Mouse (Mus musculus) T-helper 2 cell (primary cell): ENCODE data around the gene Pip4k2a.

Source experiments
- in situ Hi-C: fragments of 300-600 bp; cut with MboI, MseI; formaldehyde crosslinking; loops from one replicate; pipeline ENCODE4 v1.15.1; 2025; ENCODE audit warnings: high pct_unique_total_duplicates

Gene Pip4k2a

GRCm38 (mm10) chr2:18928597-18929257, 69.2 kb downstream of the Pip4k2a start:
- in situ Hi-C loops = no loop called here

DNA sequence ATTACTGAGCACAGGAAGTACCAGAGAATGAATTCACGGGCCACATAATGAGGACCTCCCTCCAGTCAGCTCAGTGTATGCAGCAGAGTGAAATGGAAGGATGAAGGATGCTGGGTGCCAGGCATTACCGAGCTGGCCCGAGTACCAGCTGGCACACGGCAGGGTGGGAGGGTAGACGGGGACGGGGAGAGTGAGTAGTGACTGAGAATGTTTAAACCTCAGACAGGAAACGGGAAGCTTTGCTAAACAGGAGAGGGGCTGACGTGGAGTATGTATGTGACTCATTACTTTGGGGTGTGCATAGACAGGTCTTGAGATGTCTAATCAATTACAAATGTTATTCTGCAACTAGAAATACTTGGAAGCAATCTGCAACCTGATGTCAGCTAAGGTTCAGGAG, 69.7 kb downstream of the Pip4k2a start:
- in situ Hi-C loops = no loop called here

DNA sequence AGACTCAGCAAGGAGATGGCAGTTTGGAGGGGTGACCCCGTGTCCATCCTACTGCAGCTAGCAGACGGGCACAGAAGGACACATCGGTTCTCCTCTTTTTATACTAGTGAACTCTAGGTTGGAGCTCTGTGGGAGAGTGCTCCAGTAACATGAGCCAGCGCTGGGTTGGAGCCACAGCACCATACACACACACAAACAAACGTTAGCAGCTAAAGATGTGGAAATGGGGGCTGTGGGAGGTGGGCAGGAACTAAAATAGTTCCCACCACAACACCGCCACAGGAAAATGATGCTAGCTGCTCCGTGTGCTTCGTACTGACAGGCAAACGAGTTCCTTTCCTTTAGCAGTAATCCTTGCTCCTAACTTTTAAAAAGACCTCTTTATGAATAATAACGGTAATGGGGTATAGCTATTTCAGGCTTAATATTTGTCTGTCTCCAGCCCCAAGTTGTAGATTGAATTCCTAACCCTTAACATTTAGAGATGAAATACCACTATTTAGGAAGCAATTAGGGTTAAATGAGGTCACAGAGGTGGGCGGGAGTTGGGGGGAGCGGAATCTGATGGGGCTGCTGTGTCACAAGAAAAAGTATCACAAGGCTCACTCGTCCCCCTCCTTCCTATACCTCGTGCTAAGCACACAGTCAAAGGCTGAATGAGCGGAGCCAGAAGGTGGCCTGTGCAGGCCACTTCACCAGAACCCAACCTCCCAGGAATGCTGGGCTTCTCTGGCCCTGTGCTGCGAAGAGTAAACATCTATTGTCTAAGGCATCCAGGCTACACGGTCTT, 73.9 kb downstream of the Pip4k2a start:
- in situ Hi-C loops = loop anchor here (25.0 kb wide), 1 partner anchor 713 kb away; no protein-coding TSS in a partner anchor

- in situ Hi-C loops = loop anchor here (25.0 kb wide), 1 partner anchor 714 kb away; no protein-coding TSS in a partner anchor
These were observed 74.8 kb downstream of the Pip4k2a start for GRCm38 (mm10) chr2:18923098-18923649.

DNA sequence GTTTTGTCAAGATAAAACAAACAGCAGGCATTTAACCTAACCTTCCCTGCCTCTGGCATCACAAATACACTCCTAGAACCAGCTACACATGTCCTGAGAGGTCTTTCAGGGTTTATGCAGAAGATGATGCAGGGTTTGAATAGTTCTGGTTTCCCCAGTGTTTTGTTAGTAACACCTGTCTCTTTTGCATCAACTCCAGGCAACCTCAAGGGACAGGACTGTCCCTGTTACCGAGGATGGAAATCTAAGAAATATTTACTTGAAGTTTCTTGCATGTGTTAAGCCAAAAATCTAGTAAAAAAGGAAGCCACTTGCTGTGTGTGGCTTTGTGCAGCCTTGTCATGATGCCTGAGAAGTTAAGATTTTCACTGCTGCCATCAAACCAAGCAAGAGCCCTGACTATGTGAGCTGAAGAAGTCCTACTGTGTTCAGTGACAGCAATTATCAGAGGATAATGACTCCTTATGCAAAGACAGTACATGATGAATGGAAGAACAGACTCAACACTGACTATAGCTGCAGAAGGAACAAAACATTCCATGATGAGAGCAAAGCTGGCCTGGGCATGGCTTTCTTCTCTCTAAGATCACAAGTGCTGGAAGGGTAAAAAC, 76.3 kb downstream of the Pip4k2a start:
- in situ Hi-C loops = loop anchor here (25.0 kb wide), 1 partner anchor 716 kb away; no protein-coding TSS in a partner anchor

DNA sequence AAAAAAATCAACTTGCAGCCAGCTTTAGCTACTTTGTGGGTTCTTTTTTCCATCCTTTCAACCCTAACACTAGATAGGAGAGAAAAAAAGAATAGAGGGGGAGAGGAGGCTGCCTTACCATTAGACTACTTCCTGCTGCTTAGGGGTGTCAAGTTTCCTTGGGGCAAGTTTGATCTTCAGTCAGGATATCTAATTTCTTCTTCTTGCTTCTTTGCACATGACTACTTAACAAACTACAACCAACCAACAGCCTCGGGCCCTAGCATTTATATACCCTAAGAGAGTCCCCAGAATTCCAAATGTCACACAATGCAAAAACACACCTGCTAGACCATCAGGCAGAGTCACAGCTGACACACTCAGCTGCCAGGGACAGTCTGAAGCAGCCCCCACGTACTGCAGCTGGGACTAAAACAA, 77.5 kb downstream of the Pip4k2a start:
- in situ Hi-C loops = loop anchor here (25.0 kb wide), 1 partner anchor 717 kb away; no protein-coding TSS in a partner anchor

GRCm38 (mm10) chr2:18919797-18920354, 78.0 kb downstream of the Pip4k2a start:
- in situ Hi-C loops = loop anchor here (5.0 to 25.0 kb wide), 2 partner anchors 37 to 717 kb away; no protein-coding TSS in a partner anchor

DNA sequence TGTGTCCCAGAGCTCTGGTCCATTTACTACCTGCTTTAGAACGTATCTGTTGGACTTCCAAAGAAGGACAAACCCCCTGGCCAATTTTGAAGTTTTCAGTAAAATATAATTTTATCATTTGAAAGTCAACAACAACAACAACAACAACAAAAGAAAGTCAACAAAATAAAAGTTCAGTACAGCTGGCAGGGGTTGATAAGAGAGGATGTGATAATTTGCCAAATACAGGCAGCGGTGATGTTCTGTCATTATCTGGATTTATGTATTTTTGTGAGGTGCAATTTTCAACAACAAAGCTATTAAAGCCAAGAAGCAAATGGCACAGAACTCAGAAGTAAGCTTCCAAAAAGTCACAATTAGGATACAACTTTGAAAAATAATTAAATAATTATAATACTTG, 80.1 kb downstream of the Pip4k2a start:
- in situ Hi-C loops = loop anchor here (5.0 to 25.0 kb wide), 2 partner anchors 39 to 719 kb away; no protein-coding TSS in a partner anchor

DNA sequence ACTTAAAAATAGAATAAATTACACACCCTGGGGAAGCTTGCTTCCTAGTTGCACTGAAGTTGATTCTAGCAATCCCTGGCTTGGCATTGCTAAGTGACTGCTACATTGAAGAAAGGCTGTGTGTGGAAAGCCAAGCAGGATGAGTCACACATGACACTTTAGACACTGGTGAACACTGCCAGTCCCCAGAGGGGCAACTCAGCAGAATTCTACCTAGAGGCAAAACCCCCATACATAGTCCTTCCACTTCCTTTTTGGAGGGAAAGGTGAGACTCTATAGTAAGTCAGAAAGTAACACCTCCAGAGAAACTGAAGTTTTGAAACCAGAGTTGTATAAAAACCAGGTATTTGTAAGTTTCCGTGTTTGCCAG, 80.6 kb downstream of the Pip4k2a start:
- in situ Hi-C loops = loop anchor here (5.0 to 25.0 kb wide), 2 partner anchors 40 to 720 kb away; no protein-coding TSS in a partner anchor

DNA sequence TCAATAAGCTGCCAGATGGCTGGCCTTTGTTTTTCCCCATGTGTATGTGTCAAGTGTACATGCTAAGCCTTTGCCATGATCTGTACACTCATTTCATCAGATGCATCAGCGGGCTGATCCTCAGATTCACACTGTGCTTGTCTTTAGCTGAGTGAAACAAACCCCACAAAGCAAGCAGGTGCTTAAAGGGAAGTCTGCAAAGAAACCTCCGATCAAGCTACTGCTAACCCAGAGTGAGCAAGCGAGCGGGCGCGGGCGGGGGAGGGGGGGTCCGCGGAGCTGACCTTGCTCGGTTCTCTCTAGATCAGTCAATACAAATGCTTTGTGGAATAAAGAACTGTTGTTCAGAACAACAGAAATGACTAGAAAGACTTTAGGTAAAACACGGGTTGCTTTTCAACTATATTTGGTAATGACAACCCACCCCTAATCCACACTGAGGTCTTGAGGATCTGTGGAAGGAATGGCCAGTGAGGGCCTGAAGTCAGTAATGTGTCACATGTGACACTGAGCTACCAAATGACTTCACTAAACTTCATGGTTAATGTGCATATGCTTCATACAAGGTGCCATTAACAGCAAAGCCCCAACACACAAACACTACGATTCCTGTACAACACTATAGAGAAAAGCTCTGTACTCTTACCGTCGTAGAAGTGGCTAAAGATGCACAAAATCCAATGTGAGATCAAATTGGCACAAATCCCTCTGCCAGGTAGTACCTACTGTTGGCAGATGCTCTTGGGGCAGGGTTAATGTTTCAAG, 81.1 kb downstream of the Pip4k2a start:
- in situ Hi-C loops = loop anchor here (5.0 to 25.0 kb wide), 2 partner anchors 41 to 721 kb away; no protein-coding TSS in a partner anchor

GRCm38 (mm10) chr2:18916042-18916407, 81.9 kb downstream of the Pip4k2a start:
- in situ Hi-C loops = loop anchor here (5.0 to 25.0 kb wide), 2 partner anchors 41 to 721 kb away; no protein-coding TSS in a partner anchor

GRCm38 (mm10) chr2:18915372-18916041, 82.4 kb downstream of the Pip4k2a start:
- in situ Hi-C loops = loop anchor here (5.0 to 25.0 kb wide), 2 partner anchors 42 to 722 kb away; no protein-coding TSS in a partner anchor

DNA sequence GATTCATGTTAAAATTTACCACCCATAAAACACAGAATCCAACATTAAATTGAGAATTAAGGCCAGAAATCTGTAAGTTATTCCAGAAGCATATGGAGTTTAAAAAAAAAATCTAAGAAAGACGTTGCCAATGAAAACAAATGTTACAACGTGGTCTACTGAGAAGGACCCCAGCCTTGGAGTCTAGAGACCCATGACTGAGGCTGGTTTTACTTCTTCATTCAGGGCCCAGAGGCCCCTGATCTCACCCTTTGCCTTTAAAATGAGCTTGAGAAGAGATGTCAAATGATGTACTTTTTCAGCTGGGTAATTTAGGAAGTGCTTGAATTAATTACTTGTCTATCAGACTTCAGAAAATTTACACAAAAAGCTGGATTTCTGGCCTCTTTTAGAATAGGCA, 83.2 kb downstream of the Pip4k2a start:
- in situ Hi-C loops = loop anchor here (5.0 to 25.0 kb wide), 2 partner anchors 43 to 723 kb away; no protein-coding TSS in a partner anchor

DNA sequence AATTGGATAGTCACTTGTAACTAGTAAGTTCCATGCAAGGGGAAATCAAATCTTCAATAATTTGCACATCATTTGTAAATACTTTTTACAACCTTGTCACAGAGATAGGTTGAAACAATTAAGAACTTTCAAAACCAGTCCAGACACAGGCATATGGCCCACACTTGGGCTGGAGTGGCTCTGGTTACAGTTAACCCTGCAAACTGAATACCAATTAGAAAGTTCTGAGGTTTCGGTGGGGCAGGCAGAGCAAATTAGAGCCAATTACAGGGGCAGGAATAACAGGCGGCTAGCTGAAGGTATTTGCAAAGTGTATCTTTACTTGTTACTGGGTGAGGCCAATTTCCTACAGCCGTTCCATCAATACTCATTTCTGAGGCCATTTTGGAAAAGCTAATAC, 84.3 kb downstream of the Pip4k2a start:
- in situ Hi-C loops = loop anchor here (25.0 kb wide), 1 partner anchor 724 kb away; no protein-coding TSS in a partner anchor

DNA sequence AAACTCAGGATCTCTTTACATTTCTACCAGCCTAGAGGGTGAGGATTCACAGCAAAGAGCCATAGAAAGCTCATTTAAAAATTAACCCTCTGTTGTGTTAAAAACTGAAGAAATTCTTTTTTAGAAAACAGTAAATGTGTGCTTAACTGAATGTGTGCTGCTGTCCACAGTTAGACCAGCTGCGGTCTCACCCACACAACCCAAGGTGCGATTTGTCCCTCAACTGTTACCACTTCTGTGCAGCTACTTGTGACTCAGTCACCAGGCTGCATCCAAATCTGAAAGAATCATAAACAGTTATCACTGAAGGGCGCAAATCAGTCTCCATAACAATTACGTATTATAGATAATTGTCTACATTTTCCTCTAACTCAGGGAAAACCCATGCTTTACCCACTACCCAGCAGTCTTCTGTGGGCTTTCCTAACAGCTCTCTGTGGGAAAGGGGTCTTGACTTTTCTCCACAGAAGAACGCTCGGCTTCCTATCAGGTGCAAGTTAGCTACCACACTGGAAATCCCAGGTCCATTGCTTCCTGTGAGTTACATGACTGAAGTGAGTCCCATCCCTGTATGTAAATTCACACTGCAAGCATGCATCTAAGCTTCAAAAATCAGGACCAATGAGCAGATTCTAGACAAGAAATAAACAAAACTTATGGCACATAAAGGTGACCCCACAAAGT, 86.5 kb downstream of the Pip4k2a start:
- in situ Hi-C loops = loop anchor here (25.0 kb wide), 1 partner anchor 726 kb away; no protein-coding TSS in a partner anchor

- in situ Hi-C loops = loop anchor here (25.0 kb wide), 1 partner anchor 727 kb away; no protein-coding TSS in a partner anchor
These were observed 87.7 kb downstream of the Pip4k2a start for GRCm38 (mm10) chr2:18910209-18910608.

- in situ Hi-C loops = loop anchor here (25.0 kb wide), 1 partner anchor 728 kb away; no protein-coding TSS in a partner anchor
These were observed 88.2 kb downstream of the Pip4k2a start for GRCm38 (mm10) chr2:18909713-18910112.

- in situ Hi-C loops = loop anchor here (25.0 kb wide), 1 partner anchor 730 kb away; no protein-coding TSS in a partner anchor
These were observed 90.7 kb downstream of the Pip4k2a start for GRCm38 (mm10) chr2:18907269-18907668.
